16 mouse cellular contexts compared by ENCODE assay signal in the genomic region with DNA sequence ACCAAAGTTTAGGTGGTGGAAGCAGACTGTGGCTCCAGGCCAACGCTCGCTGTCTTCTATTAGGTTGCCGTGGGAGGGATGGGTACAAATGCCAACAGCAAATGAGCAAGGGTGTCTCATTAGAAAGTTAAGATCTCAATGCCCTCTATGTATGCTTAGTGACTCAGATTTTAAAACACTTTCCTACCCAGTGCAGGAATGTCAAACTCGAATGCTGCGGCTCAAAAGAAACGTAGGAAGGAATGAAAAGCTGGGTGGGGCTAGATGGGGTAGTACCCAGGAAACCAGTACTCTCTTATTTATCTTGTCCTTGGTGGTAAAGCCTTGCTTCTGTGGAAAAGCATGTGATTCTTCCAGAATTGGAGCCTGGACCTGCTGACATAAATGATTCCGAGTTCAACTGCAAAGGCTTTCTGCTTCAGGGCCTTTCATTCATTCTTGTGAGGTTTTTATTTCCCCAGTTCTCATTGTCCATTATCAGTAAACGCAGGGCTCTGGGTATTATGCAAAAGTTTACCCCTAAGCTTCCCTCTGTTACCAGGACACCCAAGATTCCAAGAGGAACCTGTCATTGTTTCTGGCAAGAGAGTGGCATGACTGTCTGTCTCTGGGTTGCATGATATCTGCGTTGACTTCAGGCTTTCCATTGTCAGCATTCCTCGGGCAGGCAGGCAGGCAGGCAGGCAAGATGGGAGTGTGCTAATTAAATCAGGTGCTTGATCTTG.
DNase-seq lines count a peak whose midpoint lies in the region; ATAC-seq and TF ChIP-seq lines count a peak whose summit lies in the region.
"Had no signal": no experiment of that assay in that cellular context is flagged by ENCODE, and none has a peak within 500 bp of the region (broad histone marks: within the 10 kb centered on the region; RNA-seq: fewer than 3 reads in every experiment).

No protein-coding gene starts in this region.

- peak overlapping the region; percentile 39 for H3K4me2 ChIP-seq in heart, embryonic 13.5 days
- H3K4me2 ChIP-seq in heart, postnatal 0 days (ENCODE audit: low read depth, low read length) = no peak overlapping the region
- H3K4me2 ChIP-seq: forebrain, embryonic 13.5 days; hindbrain, embryonic 12.5 days; intestine, embryonic 15.5 days; liver, embryonic 15.5 days had no signal

- no peak overlapping the region; the same call in 1 of the 2 replicates for H3K27ac ChIP-seq in heart, embryonic 13.5 days (replicated peaks)
- H3K27ac ChIP-seq in heart, postnatal 0 days (ENCODE audit: low read depth) = no peak overlapping the region
- H3K27ac ChIP-seq: forebrain, embryonic 13.5 days; hindbrain, embryonic 12.5 days; intestine, embryonic 15.5 days; liver, embryonic 15.5 days had no signal

- DNase-seq in heart, adult 8-10 months (ENCODE audit: low spot score) = no peak
- DNase-seq in urinary bladder, postnatal 25 days (ENCODE audit: low spot score) = peak; percentile 16
- no peak for DNase-seq in urinary bladder, postnatal 4 days (ENCODE audit: low spot score in 2 of 2)
- DNase-seq in heart, postnatal 0 days (ENCODE audit: low spot score) = peak; percentile 24
- DNase-seq in thymus, postnatal 14 days = no peak
- DNase-seq in adrenal gland, postnatal 14 days = no peak
- DNase-seq: adrenal gland, adult 2 months; cerebellum, adult 11 months; cerebellum, postnatal 36 days; gastrocnemius, postnatal 25 days; kidney, postnatal 4 days had no signal

- WGBS in heart, embryonic 13.5 days = 51% methylated on average over 10 of the region's 10 CpGs
- WGBS in heart, postnatal 0 days = 48% methylated on average over 10 of the region's 10 CpGs

- H3K9ac ChIP-seq in heart, embryonic 13.5 days = no peak overlapping the region; the same call in 1 of the 2 replicates
- H3K9ac ChIP-seq in heart, postnatal 0 days (replicated peaks; ENCODE audit: low read depth, low read length) = no peak overlapping the region
- H3K9ac ChIP-seq: forebrain, embryonic 13.5 days; hindbrain, embryonic 12.5 days; intestine, embryonic 15.5 days; liver, embryonic 15.5 days had no signal

- no peaks in the 10 kb centered on the region for H3K27me3 ChIP-seq in heart, embryonic 13.5 days (replicated peaks)
- H3K27me3 ChIP-seq in heart, postnatal 0 days (ENCODE audit: control insufficient read depth, insufficient read depth, low read length) = no peaks in the 10 kb centered on the region
- H3K27me3 ChIP-seq: hindbrain, embryonic 12.5 days; intestine, embryonic 15.5 days; liver, embryonic 15.5 days had no signal

- no peak for TF ChIP-seq EP300 in heart, postnatal 0 days (IDR thresholded peaks at IDR 0.05; ENCODE audit: low read depth)

- no peak for ATAC-seq in heart, embryonic 13.5 days (ENCODE audit: extremely low read depth, insufficient number of reproducible peaks, low FRiP score, low TSS enrichment)
- peak; percentile 70 for ATAC-seq in heart, postnatal 0 days (ENCODE audit: insufficient read depth, low read depth)
- ATAC-seq: forebrain, embryonic 13.5 days; intestine, embryonic 15.5 days had no signal

- no peaks in the 10 kb centered on the region for H3K36me3 ChIP-seq in heart, embryonic 13.5 days
- no peaks in the 10 kb centered on the region for H3K36me3 ChIP-seq in heart, postnatal 0 days (replicated peaks; ENCODE audit: control insufficient read depth, insufficient read depth, low read length)
- H3K36me3 ChIP-seq: hindbrain, embryonic 12.5 days; intestine, embryonic 15.5 days; liver, embryonic 15.5 days had no signal

- H3K4me3 ChIP-seq in heart, embryonic 13.5 days = no peak overlapping the region
- no peak overlapping the region for H3K4me3 ChIP-seq in heart, postnatal 0 days (ENCODE audit: low read depth, low read length)
- H3K4me3 ChIP-seq: forebrain, embryonic 13.5 days; hindbrain, embryonic 12.5 days; intestine, embryonic 15.5 days; liver, embryonic 15.5 days had no signal

- no peaks in the 10 kb centered on the region for H3K9me3 ChIP-seq in heart, embryonic 13.5 days
- no peaks in the 10 kb centered on the region for H3K9me3 ChIP-seq in heart, postnatal 0 days (replicated peaks; ENCODE audit: control insufficient read depth, low read length)
- H3K9me3 ChIP-seq: forebrain, embryonic 13.5 days; hindbrain, embryonic 12.5 days; intestine, embryonic 15.5 days; liver, embryonic 15.5 days had no signal

- H3K4me1 ChIP-seq in heart, embryonic 13.5 days = peaks cover 34% of the 10 kb centered on the region
- peaks cover 7% of the 10 kb centered on the region for H3K4me1 ChIP-seq in heart, postnatal 0 days (ENCODE audit: control insufficient read depth, insufficient read depth)
- H3K4me1 ChIP-seq: intestine, embryonic 15.5 days; liver, embryonic 15.5 days had no signal

- no peak for TF ChIP-seq CTCF in heart, postnatal 0 days (IDR thresholded peaks at IDR 0.05; ENCODE audit: low read depth)

Comparison
In these comparisons a context has a peak if more than half of its experiments do, and no peak if none do; other contexts are left out.
1. DNase-seq: peak in urinary bladder, postnatal 25 days (single experiment) and heart, postnatal 0 days (single experiment); none in heart, adult 8-10 months (single experiment), urinary bladder, postnatal 4 days (0 of 2), thymus, postnatal 14 days (single experiment) and adrenal gland, postnatal 14 days (single experiment).